Mouse (Mus musculus): ENCODE measurements around the gene Ap1ar.

GRCm38 (mm10) chr3:127769146-127769545 is 68.2 kb downstream of the Ap1ar start:
- TF ChIP-seq CTCF (IDR thresholded peaks at IDR 0.05; ENCODE audit: control insufficient read depth, insufficient read depth, low read length) (no peak), POLR2A (IDR thresholded peaks at IDR 0.05; ENCODE audit: borderline replicate concordance, control insufficient read depth, low read depth, low read length) (no peak)

Data from bone marrow, adult 2 months (tissue).